8 mouse cellular contexts compared by ENCODE assay signal in the genomic region with DNA sequence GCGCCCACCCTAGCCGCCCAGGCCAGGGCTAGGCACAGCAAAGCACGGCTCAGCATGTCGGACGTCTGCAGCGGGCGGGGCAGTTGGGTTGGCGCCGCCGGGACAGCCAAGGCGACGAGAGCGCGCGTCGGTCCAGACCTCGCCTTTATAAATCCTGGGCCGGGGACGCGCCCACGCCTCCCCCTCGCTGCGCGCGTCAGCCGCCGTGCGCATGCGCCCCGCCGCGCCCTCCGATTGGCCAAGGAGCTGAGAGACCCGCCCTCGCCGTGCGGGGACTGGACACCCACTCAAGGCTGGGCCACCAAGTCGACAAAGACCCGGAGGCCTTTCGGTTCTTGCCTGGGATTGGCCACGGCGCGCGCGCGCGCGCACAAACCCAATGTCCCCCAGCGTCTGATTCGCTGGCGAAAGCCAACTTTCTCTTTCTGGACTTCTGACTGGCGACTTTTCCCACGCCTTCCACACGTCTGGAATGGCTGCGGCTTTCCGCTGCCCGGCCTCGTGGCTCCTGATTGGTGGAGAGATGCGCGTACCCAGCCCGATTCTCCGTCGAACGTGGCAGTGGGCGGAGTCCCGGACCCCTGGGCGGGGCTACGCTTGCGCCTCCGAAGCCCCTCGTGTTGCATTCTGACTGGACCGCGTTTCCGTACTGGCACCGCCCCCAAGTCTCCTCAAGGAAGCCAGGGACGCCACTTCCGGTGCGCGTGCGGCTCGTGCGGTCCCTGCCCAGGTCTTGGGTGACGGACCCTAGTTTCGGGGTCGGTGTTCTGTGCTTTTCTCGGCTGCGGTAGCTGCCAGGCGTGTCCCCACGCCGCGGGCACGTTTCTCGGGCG. TPM values are rescaled to one million over a fixed set of nuclear protein-coding genes. Genes with fewer than 3 reads are reported as not detected.
DNase-seq lines count a peak whose midpoint lies in the region; ATAC-seq lines count a peak whose summit lies in the region.

A gene (minus strand): TSS at position 502 of the 833 bp plus-strand sequence.

- H3K9ac ChIP-seq in hindbrain, embryonic 16.5 days (ENCODE audit: low read depth, low read length): peak within 1 kb of the TSS; percentile 81

- peak; percentile 98 for ATAC-seq in hindbrain, embryonic 16.5 days

- peak within 1 kb of the TSS; percentile 85 for H3K27ac ChIP-seq in hindbrain, embryonic 16.5 days (ENCODE audit: low read depth, low read length)
- peak within 1 kb of the TSS; percentile 91 for H3K27ac ChIP-seq in macrophage

- DNase-seq in WW6 (ENCODE audit: low read depth, low spot score): peak; percentile 100
- DNase-seq in cerebellum, postnatal 4 days (ENCODE audit: low spot score in 2 of 2): peak; percentile 99 to 100
- DNase-seq in gastrocnemius, adult 18-20 months (ENCODE audit: low spot score): peak; percentile 100
- DNase-seq in left cerebral cortex, adult 18-20 months (ENCODE audit: low spot score in 2 of 2): peak; percentile 99 to 100
- peak; percentile 100 for DNase-seq in right cerebral cortex, adult 18-20 months
- peak; percentile 98 for DNase-seq in urinary bladder, postnatal 10 days (ENCODE audit: low spot score)

- no peaks in the 10 kb centered on the region for H3K9me3 ChIP-seq in hindbrain, embryonic 16.5 days (ENCODE audit: control insufficient read depth, low read length)

- peak within 1 kb of the TSS; percentile 77 for H3K4me2 ChIP-seq in hindbrain, embryonic 16.5 days (ENCODE audit: low read length)

- H3K4me1 ChIP-seq in hindbrain, embryonic 16.5 days (ENCODE audit: control insufficient read depth, insufficient read depth, low read depth, low read length): peaks cover 20% of the 10 kb centered on the region

- peaks cover 65% of the 10 kb centered on the region for H3K79me2 ChIP-seq in macrophage (ENCODE audit: inconsistent target)

- under 1% methylated on average over 87 of the region's 94 CpGs for WGBS in hindbrain, embryonic 16.5 days
- under 1% methylated on average over 94 of the region's 94 CpGs for WGBS in macrophage (ENCODE audit: missing documents)

- H3K4me3 ChIP-seq in hindbrain, embryonic 16.5 days (ENCODE audit: low read length): peak within 1 kb of the TSS; percentile 69
- peak within 1 kb of the TSS; percentile 85 for H3K4me3 ChIP-seq in macrophage (ENCODE audit: inconsistent target)

- no peaks in the 10 kb centered on the region for H3K27me3 ChIP-seq in hindbrain, embryonic 16.5 days (replicated peaks; ENCODE audit: control insufficient read depth, insufficient read depth, low read length)

- H3K36me3 ChIP-seq in hindbrain, embryonic 16.5 days (ENCODE audit: control insufficient read depth, insufficient read depth, low read length): peaks cover 22% of the 10 kb centered on the region
- H3K36me3 ChIP-seq in macrophage (ENCODE audit: inconsistent target): peaks cover 25% of the 10 kb centered on the region; the same call in 1 of the 2 replicates

RNA-seq across cellular contexts. Expression of the gene that starts here (rescaled TPM):
- total RNA-seq in gastrocnemius, adult 18-20 months (2021): 100 to 1,000 TPM; 188 to 221 TPM
- 252 and 298 TPM in 2 replicates for polyA plus RNA-seq in hindbrain, embryonic 16.5 days (2015; fragmentation: Nextera tagmentation; extraction: Ambion mirVana)
- total RNA-seq in left cerebral cortex, adult 18-20 months (2021): 100 to 1,000 TPM; 127 to 129 TPM
- total RNA-seq in macrophage (2018; cell fraction: chromatin; rRNA removed): 100 to 1,000 TPM in 1 of 26 experiments, 10 to 100 TPM in 25; 12.4 to 109 (median 29.4) TPM
- total RNA-seq in macrophage (2018; cell fraction: cytosol; rRNA removed): 100 to 1,000 TPM; 202 to 385 (median 291) TPM
- 100 to 1,000 TPM in 25 of 26 experiments, 10 to 100 TPM in 1; 71.0 to 409 (median 244) TPM for total RNA-seq in macrophage (2018; cell fraction: nucleus; rRNA removed)
- polyA plus RNA-seq in macrophage (2018): 294 to 442 TPM (median 388 TPM) in 3 replicates

Comparison
In these comparisons a context has a peak if more than half of its experiments do, and no peak if none do; other contexts are left out.
1. Peak in every context shown above with its lines: DNase-seq, ATAC-seq, H3K4me3 ChIP-seq and H3K27ac ChIP-seq.